Comparison of ENCODE assay signal across 9 mouse cellular contexts in the genomic region with DNA sequence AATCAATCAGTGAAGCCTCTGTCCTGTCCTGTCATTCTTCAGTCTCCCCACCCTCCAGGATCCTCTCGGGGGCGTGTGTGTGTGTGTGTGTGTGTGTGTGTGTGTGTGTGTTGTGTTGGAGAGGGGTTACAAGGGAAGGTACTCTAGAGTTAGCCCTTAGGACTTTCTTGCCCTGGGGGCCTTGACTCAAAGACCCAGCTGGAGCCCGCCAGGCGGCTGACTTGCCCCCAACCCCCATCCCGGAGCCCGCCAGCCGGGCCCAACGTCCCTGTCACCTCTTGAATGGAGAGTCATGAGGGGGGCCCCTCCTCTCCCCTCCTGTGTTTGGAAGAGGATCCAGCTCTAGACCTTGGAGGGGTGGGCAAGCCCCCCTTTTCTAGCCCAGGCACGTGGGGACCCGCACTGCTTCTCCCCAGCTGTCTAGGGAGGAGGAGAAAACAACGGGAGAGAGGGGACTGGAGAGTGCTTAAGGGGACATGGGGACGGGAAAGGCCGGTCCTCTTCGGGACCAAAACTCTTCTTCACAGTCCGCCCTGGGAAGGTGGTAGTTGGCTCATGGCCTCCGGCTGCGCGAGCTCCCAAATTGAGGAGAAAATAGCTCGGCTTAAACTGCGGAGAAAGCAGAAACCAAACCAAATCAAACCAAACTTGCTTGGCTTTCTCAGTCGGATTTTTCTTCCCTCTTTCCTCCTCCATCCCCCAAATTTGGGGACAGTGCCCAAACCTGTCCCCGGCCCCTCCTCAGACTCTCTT. TPM values are rescaled to one million over a fixed set of nuclear protein-coding genes. Genes with fewer than 3 reads are reported as not detected.
DNase-seq lines count a peak whose midpoint lies in the region; ATAC-seq and TF ChIP-seq lines count a peak whose summit lies in the region.
"Had no signal": no experiment of that assay in that cellular context is flagged by ENCODE, and none has a peak within 500 bp of the region (broad histone marks: within the 10 kb centered on the region; RNA-seq: fewer than 3 reads in every experiment).

No protein-coding gene starts in this region.

- peaks cover 1% of the 10 kb centered on the region; the same call in 1 of the 2 replicates for H3K27me3 ChIP-seq in kidney, adult 2 months (replicated peaks; ENCODE audit: control insufficient read depth, insufficient read depth, low read length)
- peaks cover 77% of the 10 kb centered on the region for H3K27me3 ChIP-seq in intestine, embryonic 14.5 days (replicated peaks; ENCODE audit: control insufficient read depth, insufficient read depth, low read length)
- H3K27me3 ChIP-seq in myocyte (ENCODE audit: control insufficient read depth, insufficient read depth, insufficient read length): no peaks in the 10 kb centered on the region
- peaks cover 24% of the 10 kb centered on the region for H3K27me3 ChIP-seq in thymus, adult 2 months (ENCODE audit: control insufficient read depth, insufficient read depth, low read length)

- H3K4me1 ChIP-seq in kidney, adult 2 months (ENCODE audit: control insufficient read depth, insufficient read depth, low read length): no peaks in the 10 kb centered on the region
- H3K4me1 ChIP-seq in intestine, embryonic 14.5 days (replicated peaks; ENCODE audit: control insufficient read depth, insufficient read depth, low read length): peaks cover 22% of the 10 kb centered on the region
- no peaks in the 10 kb centered on the region for H3K4me1 ChIP-seq in thymus, adult 2 months (replicated peaks; ENCODE audit: control insufficient read depth, insufficient read depth, low read length)

- no peak overlapping the region for H3ac ChIP-seq in myocyte (ENCODE audit: control insufficient read depth, insufficient read length)

- H3K27ac ChIP-seq in kidney, adult 2 months (ENCODE audit: insufficient read depth, low read depth, low read length): 0 out of 2 replicates have a peak overlapping the region, but pooled peaks have one; percentile 20
- H3K27ac ChIP-seq in intestine, embryonic 14.5 days (ENCODE audit: low read depth): peak overlapping the region; percentile 16; the same call in 1 of the 2 replicates
- H3K27ac ChIP-seq in thymus, adult 2 months (ENCODE audit: control insufficient read depth, insufficient read depth, low read length): no peak overlapping the region

- no peaks in the 10 kb centered on the region for H3K9me3 ChIP-seq in intestine, embryonic 14.5 days (ENCODE audit: control insufficient read depth, low read length)

- DNase-seq in kidney, adult 2 months: no peak
- DNase-seq in kidney, postnatal 25 days: no peak
- DNase-seq in adrenal gland, postnatal 10 days: peak; percentile 79
- DNase-seq in intestine, embryonic 14.5 days (ENCODE audit: low spot score): peak; percentile 77
- no peak for DNase-seq in thymus, adult 2 months
- no peak for DNase-seq in right cerebral cortex, postnatal 14 days
- no peak for DNase-seq in yolk sac, embryonic 10.5 days (ENCODE audit: low spot score)

- peak overlapping the region; percentile 28 for H3K4me3 ChIP-seq in kidney, adult 2 months (ENCODE audit: insufficient read depth, low read depth, low read length)
- peak overlapping the region; percentile 31 for H3K4me3 ChIP-seq in intestine, embryonic 14.5 days (ENCODE audit: low read depth, low read length)
- H3K4me3 ChIP-seq in myocyte: no peak overlapping the region
- H3K4me3 ChIP-seq in thymus, adult 2 months (ENCODE audit: control insufficient read depth, insufficient read depth, low read length): no peak overlapping the region

- 0 out of 2 replicates have a peak overlapping the region, but pooled peaks have one; percentile 16 for H3K9ac ChIP-seq in intestine, embryonic 14.5 days (ENCODE audit: low read length)

- TF ChIP-seq POLR2A in kidney, adult 2 months (IDR thresholded peaks at IDR 0.05; ENCODE audit: low read depth, low read length): no peak
- no peak for TF ChIP-seq POLR2A in myocyte (IDR thresholded peaks at IDR 0.05; ENCODE audit: insufficient read length, low read depth)
- no peak for TF ChIP-seq POLR2A in thymus, adult 2 months (IDR thresholded peaks at IDR 0.05; ENCODE audit: control insufficient read depth, extremely low read depth, insufficient read depth, low read length, poor library complexity)

- no peaks in the 10 kb centered on the region for H3K36me3 ChIP-seq in kidney, adult 2 months (ENCODE audit: control insufficient read depth, insufficient read depth, low read length)
- H3K36me3 ChIP-seq in intestine, embryonic 14.5 days (ENCODE audit: control insufficient read depth, insufficient read depth, low read length): peaks cover 18% of the 10 kb centered on the region
- no peaks in the 10 kb centered on the region for H3K36me3 ChIP-seq in myocyte (ENCODE audit: control insufficient read depth, insufficient read depth)
- H3K36me3 ChIP-seq in thymus, adult 2 months (ENCODE audit: control insufficient read depth, insufficient read depth, low read length): no peaks in the 10 kb centered on the region

- TF ChIP-seq CTCF in kidney, adult 2 months (conservative IDR thresholded peaks at IDR 0.05; ENCODE audit: insufficient read depth, insufficient read length, low read depth, low read length): no peak
- TF ChIP-seq CTCF in thymus, adult 2 months (IDR thresholded peaks at IDR 0.05; ENCODE audit: borderline replicate concordance, control insufficient read depth, extremely low read depth, insufficient read depth, low read length, poor library complexity): no peak

- 8% methylated on average over 22 of the region's 22 CpGs for WGBS in kidney, adult 2 months
- WGBS in intestine, embryonic 14.5 days: 7% methylated on average over 22 of the region's 22 CpGs
- WGBS in thymus, adult 2 months: 14% methylated on average over 22 of the region's 22 CpGs

- H3K4me2 ChIP-seq in intestine, embryonic 14.5 days (ENCODE audit: low read length): peak overlapping the region; percentile 57
- peak overlapping the region; percentile 60 for H3K4me2 ChIP-seq in myocyte (ENCODE audit: low read depth)

- peak; percentile 36 for ATAC-seq in intestine, embryonic 14.5 days (replicated peaks; ENCODE audit: low FRiP score, low TSS enrichment, low read depth)
- ATAC-seq: Patski had no signal

- H3K79me2 ChIP-seq in myocyte (ENCODE audit: control insufficient read depth, insufficient read depth): no peaks in the 10 kb centered on the region

TF ChIP-seq in myocyte, 11 proteins besides CTCF, POLR2A, EP300 and RAD21:
- no peak for TF ChIP-seq REST (IDR thresholded peaks at IDR 0.05; ENCODE audit: insufficient read depth, insufficient read length)
- no peak for TF ChIP-seq E2F4 (IDR thresholded peaks at IDR 0.05; ENCODE audit: insufficient read depth)
- TF ChIP-seq CEBPB (IDR thresholded peaks at IDR 0.05; ENCODE audit: insufficient read depth, poor library complexity, severe bottlenecking): no peak
- no peak for TF ChIP-seq POLR2AphosphoS2 (IDR thresholded peaks at IDR 0.05; ENCODE audit: insufficient read length, low read depth)
- no peak for TF ChIP-seq MYOD1 (IDR thresholded peaks at IDR 0.05; ENCODE audit: control insufficient read depth in 1 of 3, insufficient read length in 2 of 3, low read depth in 2 of 3)
- TF ChIP-seq USF1 (IDR thresholded peaks at IDR 0.05; ENCODE audit: low read depth): no peak
- TF ChIP-seq MAX (IDR thresholded peaks at IDR 0.05; ENCODE audit: low read depth): no peak
- no peak for TF ChIP-seq SRF (IDR thresholded peaks at IDR 0.05; ENCODE audit: control insufficient read depth, insufficient read length, low read depth)
- no peak for TF ChIP-seq TCF12 (IDR thresholded peaks at IDR 0.05; ENCODE audit: insufficient read depth, poor library complexity, severe bottlenecking)
- TF ChIP-seq MYOG (IDR thresholded peaks at IDR 0.05; ENCODE audit: control insufficient read depth in 1 of 3, insufficient read depth in 1 of 3, insufficient read length in 2 of 3, low read depth in 2 of 3): no peak
- no peak for TF ChIP-seq TCF3 (IDR thresholded peaks at IDR 0.05; ENCODE audit: insufficient read length, low read depth)

RNA-seq across cellular contexts. Expression of gene Tbx3, which starts 15.2 kb away (rescaled TPM):
- 6.9 and 12.2 TPM in 2 replicates for polyA plus RNA-seq in kidney, adult 2 months (2012; rRNA removed)
- total RNA-seq in adrenal gland, postnatal 10 days (2021): 100 to 1,000 TPM; 136 to 142 TPM
- polyA plus RNA-seq in intestine, embryonic 14.5 days (2014; fragmentation: Nextera tagmentation; extraction: Ambion mirVana): 44.1 and 45.5 TPM in 2 replicates
- polyA plus RNA-seq in myocyte (2012; fragmentation: generic; extraction: Trizol): 3.1 TPM
- polyA plus RNA-seq in thymus, adult 2 months (2012; rRNA removed): 2.1 and 3.2 TPM in 2 replicates
- polyA plus RNA-seq: Patski had no signal

Comparison
In these comparisons a context has a peak if more than half of its experiments do, and no peak if none do; other contexts are left out.
1. DNase-seq: peak in adrenal gland, postnatal 10 days (single experiment) and intestine, embryonic 14.5 days (single experiment); none in kidney, adult 2 months (single experiment), kidney, postnatal 25 days (0 of 2), thymus, adult 2 months (single experiment), right cerebral cortex, postnatal 14 days (single experiment) and yolk sac, embryonic 10.5 days (single experiment).
2. H3K4me3 ChIP-seq: peak in kidney, adult 2 months (single experiment) and intestine, embryonic 14.5 days (single experiment); none in myocyte (single experiment) and thymus, adult 2 months (single experiment).